Mouse (Mus musculus): ENCODE data around the gene Batf. TPM values are rescaled to one million over a fixed set of nuclear protein-coding genes. Genes with fewer than 3 reads are reported as not detected.

The Batf gene
- polyA plus RNA-seq (2012; rRNA removed) (2.6 and 3.6 TPM in 2 replicates), polyA plus RNA-seq (2014; fragmentation: Nextera tagmentation; extraction: Ambion mirVana) (2.8 and 3.7 TPM in 2 replicates)

GRCm38 (mm10) chr12:85686466-85687216, at the start of gene Batf:
TSS of gene Batf (plus strand) at chr12:85686669.
- DNase-seq (ENCODE audit: low read depth in 3 of 3, low spot score in 3 of 3) = no peak
- Histone ChIP-seq H3K4me1 (replicated peaks; ENCODE audit: control insufficient read depth in 2 of 2, insufficient read depth in 2 of 2, low read length in 1 of 2) (peaks cover 0 to 2% of the 10 kb centered on the region in 2 experiments; a peak in 1 of 4 replicates), H3K4me3 (ENCODE audit: insufficient read depth in 1 of 2, low read depth in 2 of 2, low read length in 2 of 2) (peak within 1 kb of the TSS; percentile 14 to 26), H3K27ac (no peak within 1 kb of the TSS), H3K9ac (replicated peaks) (no peak within 1 kb of the TSS), H3K27me3 (ENCODE audit: control insufficient read depth, insufficient read depth, low read length) (no peaks in the 10 kb centered on the region), H3K36me3 (replicated peaks; ENCODE audit: control insufficient read depth, insufficient read depth, low read depth) (no peaks in the 10 kb centered on the region), H3K4me2 (ENCODE audit: low read depth) (peak within 1 kb of the TSS; percentile 48), H3K9me3 (ENCODE audit: control insufficient read depth, low read length) (no peaks in the 10 kb centered on the region)
- no peak for ATAC-seq (ENCODE audit: insufficient read depth)
- 4% methylated on average over 22 of the region's 22 CpGs for WGBS (ENCODE audit: insufficient replicate concordance)
- TF ChIP-seq EP300 (IDR thresholded peaks at IDR 0.05; ENCODE audit: low read depth) (no peak), CTCF (IDR thresholded peaks at IDR 0.05; ENCODE audit: low read depth) (no peak)

GRCm38 (mm10) chr12:85637932-85638331, 48.5 kb upstream of the Batf start:
- no peak for ATAC-seq (ENCODE audit: insufficient read depth)
- H3K9me3 ChIP-seq (ENCODE audit: control insufficient read depth, low read length) = no peaks in the 10 kb centered on the region
- no peak overlapping the region for H3K9ac ChIP-seq (replicated peaks)
- no peak overlapping the region for H3K4me3 ChIP-seq (ENCODE audit: insufficient read depth in 1 of 2, low read depth in 2 of 2, low read length in 2 of 2)
- no peak overlapping the region for H3K4me2 ChIP-seq (ENCODE audit: low read depth)
- WGBS (ENCODE audit: insufficient replicate concordance) = 43% methylated on average over 9 of the region's 9 CpGs
- DNase-seq (ENCODE audit: low read depth in 3 of 3, low spot score in 3 of 3) = no peak
- no peaks in the 10 kb centered on the region for H3K27me3 ChIP-seq (ENCODE audit: control insufficient read depth, insufficient read depth, low read length)
- no peak overlapping the region for H3K27ac ChIP-seq
- no peak for TF ChIP-seq EP300 (IDR thresholded peaks at IDR 0.05; ENCODE audit: low read depth)
- TF ChIP-seq CTCF (IDR thresholded peaks at IDR 0.05; ENCODE audit: low read depth) = no peak
- peaks cover 0 to 4% of the 10 kb centered on the region in 2 experiments; a peak in 1 of 4 replicates for H3K4me1 ChIP-seq (replicated peaks; ENCODE audit: control insufficient read depth in 2 of 2, insufficient read depth in 2 of 2, low read length in 1 of 2)
- no peaks in the 10 kb centered on the region for H3K36me3 ChIP-seq (replicated peaks; ENCODE audit: control insufficient read depth, insufficient read depth, low read depth)

GRCm38 (mm10) chr12:85638541-85639325, 47.7 kb upstream of the Batf start:
- Histone ChIP-seq H3K4me2 (ENCODE audit: low read depth) (no peak overlapping the region), H3K27me3 (ENCODE audit: control insufficient read depth, insufficient read depth, low read length) (no peaks in the 10 kb centered on the region), H3K27ac (no peak overlapping the region), H3K9ac (replicated peaks) (no peak overlapping the region), H3K4me1 (replicated peaks; ENCODE audit: control insufficient read depth in 2 of 2, insufficient read depth in 2 of 2, low read length in 1 of 2) (peaks cover 0 to 4% of the 10 kb centered on the region in 2 experiments; a peak in 1 of 4 replicates), H3K4me3 (ENCODE audit: insufficient read depth in 1 of 2, low read depth in 2 of 2, low read length in 2 of 2) (no peak overlapping the region), H3K36me3 (replicated peaks; ENCODE audit: control insufficient read depth, insufficient read depth, low read depth) (no peaks in the 10 kb centered on the region), H3K9me3 (ENCODE audit: control insufficient read depth, low read length) (no peaks in the 10 kb centered on the region)
- no peak for DNase-seq (ENCODE audit: low read depth in 3 of 3, low spot score in 3 of 3)
- ATAC-seq (ENCODE audit: insufficient read depth) = no peak
- WGBS (ENCODE audit: insufficient replicate concordance) = 63% methylated on average over 20 of the region's 20 CpGs
- TF ChIP-seq EP300 (IDR thresholded peaks at IDR 0.05; ENCODE audit: low read depth) (no peak), CTCF (IDR thresholded peaks at IDR 0.05; ENCODE audit: low read depth) (no peak)

- Histone ChIP-seq H3K27me3 (ENCODE audit: control insufficient read depth, insufficient read depth, low read length) (no peaks in the 10 kb centered on the region), H3K9ac (replicated peaks) (no peak overlapping the region), H3K36me3 (replicated peaks; ENCODE audit: control insufficient read depth, insufficient read depth, low read depth) (no peaks in the 10 kb centered on the region), H3K27ac (no peak overlapping the region), H3K9me3 (ENCODE audit: control insufficient read depth, low read length) (no peaks in the 10 kb centered on the region), H3K4me2 (ENCODE audit: low read depth) (no peak overlapping the region), H3K4me1 (replicated peaks; ENCODE audit: control insufficient read depth in 2 of 2, insufficient read depth in 2 of 2, low read length in 1 of 2) (peaks cover 0 to 4% of the 10 kb centered on the region in 2 experiments; a peak in 1 of 4 replicates), H3K4me3 (ENCODE audit: insufficient read depth in 1 of 2, low read depth in 2 of 2, low read length in 2 of 2) (no peak overlapping the region)
- 70% methylated on average over 12 of the region's 12 CpGs for WGBS (ENCODE audit: insufficient replicate concordance)
- DNase-seq (ENCODE audit: low read depth in 3 of 3, low spot score in 3 of 3) = no peak
- no peak for TF ChIP-seq CTCF (IDR thresholded peaks at IDR 0.05; ENCODE audit: low read depth)
- no peak for TF ChIP-seq EP300 (IDR thresholded peaks at IDR 0.05; ENCODE audit: low read depth)
- ATAC-seq (ENCODE audit: insufficient read depth) = no peak
These were observed 47.0 kb upstream of the Batf start for GRCm38 (mm10) chr12:85639326-85640008.

Measured in liver, embryonic 14.5 days (tissue).